Mouse (Mus musculus) hindbrain, embryonic 14.5 days (tissue): ENCODE data around the gene Frrs1. TPM values are rescaled to one million over a fixed set of nuclear protein-coding genes. Genes with fewer than 3 reads are reported as not detected.
"Not testable (repeated sequence)": the region's sequence is repeated elsewhere in the genome, so short reads cannot be mapped to it uniquely, and the experiment has no call there.

Experiments
- ATAC-seq: fragments of 200-750 bp; cut with Nextera tagmentation; 2 replicates; pipeline ENCODE4 v1.8.0; 2017; ENCODE audit warnings: moderate number of reproducible peaks, mild to moderate bottlenecking, moderate TSS enrichment, moderate library complexity; ENCODE audit not compliant: low FRiP score
- DNase-seq: peaks from one replicate; pipeline ENCODE4 v3.0.0-alpha.2; 2015; ENCODE audit warnings: low spot score
- H3K27ac ChIP-seq: fragments of 300-500 bp; sonication (generic); 2 replicates; pipeline ENCODE4 v1.5.1; 2014; ENCODE audit warnings: mild to moderate bottlenecking, moderate library complexity
- H3K27me3 ChIP-seq: fragments of 300-500 bp; sonication (generic); 2 replicates; pipeline ENCODE4 v1.6.1; 2014; ENCODE audit warnings: mild to moderate bottlenecking, low read length, mixed read lengths; ENCODE audit not compliant: control insufficient read depth, insufficient read depth
- H3K36me3 ChIP-seq: fragments of 300-500 bp; sonication (generic); replicated peaks from 2 replicates; pipeline ENCODE4 v1.6.1; 2014; ENCODE audit not compliant: control insufficient read depth, insufficient read depth
- H3K4me1 ChIP-seq: fragments of 300-500 bp; sonication (generic); replicated peaks from 2 replicates; pipeline ENCODE4 v1.6.1; 2014; ENCODE audit warnings: antibody characterized with exemption, low read length, mixed read lengths; ENCODE audit not compliant: control insufficient read depth, insufficient read depth
- H3K4me2 ChIP-seq: fragments of 300-500 bp; sonication (generic); replicated peaks from 2 replicates; pipeline ENCODE4 v1.6.1; 2014; ENCODE audit warnings: mild to moderate bottlenecking, moderate library complexity
- H3K4me3 ChIP-seq: fragments of 300-500 bp; sonication (generic); replicated peaks from 2 replicates; pipeline ENCODE4 v1.5.1; 2014; ENCODE audit warnings: mild to moderate bottlenecking, low read length
- H3K9ac ChIP-seq: fragments of 300-500 bp; sonication (generic); 2 replicates; pipeline ENCODE4 v1.6.1; 2014
- H3K9me3 ChIP-seq: fragments of 300-500 bp; sonication (generic); 2 replicates; pipeline ENCODE4 v1.6.1; 2016; ENCODE audit warnings: low read length; ENCODE audit not compliant: control insufficient read depth
- WGBS: fragments of 180-500 bp; shearing (Covaris S2); extraction: QIAGEN DNeasy Blood & Tissue Kit; methylation state at CpG from one replicate; pipeline ENCODE4 v1.1.7; 2014; 5-methylcytosine and 5-hydroxymethylcytosine counted together
- polyA plus RNA-seq: library from polyadenylated mRNA; unstranded; fragments of >200 nt; fragmentation: Nextera tagmentation; extraction: Ambion mirVana; gene quantifications from 2 replicates; pipeline ENCODE4 v1.2.1, GENCODE M21; 2014

Frrs1 gene
- polyA plus RNA-seq: 4.8 and 6.0 TPM in 2 replicates

GRCm38 (mm10) chr3:116858941-116859685, at the start of gene Frrs1:
Frrs1 (plus strand) TSS chr3:116859464.
- ATAC-seq: no peak
- H3K4me1 ChIP-seq: 0 out of 2 replicates have a peak, but pooled peaks cover 5% of the 10 kb centered on the region
- H3K4me3 ChIP-seq: no peak within 1 kb of the TSS
- 90% methylated on average over 9 of the region's 9 CpGs for WGBS
- H3K9me3 ChIP-seq: no peaks in the 10 kb centered on the region
- H3K27ac ChIP-seq: no peak within 1 kb of the TSS
- no peak for DNase-seq
- H3K27me3 ChIP-seq: no peaks in the 10 kb centered on the region
- no peak within 1 kb of the TSS for H3K9ac ChIP-seq
- no peak within 1 kb of the TSS for H3K4me2 ChIP-seq
- H3K36me3 ChIP-seq: no peaks in the 10 kb centered on the region

- H3K9ac ChIP-seq, H3K4me2 ChIP-seq, H3K36me3 ChIP-seq, DNase-seq, H3K27me3 ChIP-seq, H3K9me3 ChIP-seq, ATAC-seq, H3K27ac ChIP-seq, H3K4me1 ChIP-seq, H3K4me3 ChIP-seq: not testable (repeated sequence)
- 92% methylated on average over 6 of the region's 6 CpGs for WGBS
Measured at GRCm38 (mm10) chr3:116810351-116810750, 48.9 kb upstream of the Frrs1 start.

GRCm38 (mm10) chr3:116812946-116813345, 46.3 kb upstream of the Frrs1 start:
- no peaks in the 10 kb centered on the region for H3K36me3 ChIP-seq
- H3K4me2 ChIP-seq: no peak overlapping the region
- H3K4me3 ChIP-seq: no peak overlapping the region
- peaks cover 3% of the 10 kb centered on the region; the same call in 1 of the 2 replicates for H3K4me1 ChIP-seq
- H3K27me3 ChIP-seq: no peaks in the 10 kb centered on the region
- 95% methylated on average over 2 of the region's 2 CpGs for WGBS
- no peak overlapping the region for H3K9ac ChIP-seq
- DNase-seq (no peak), ATAC-seq (no peak)
- no peaks in the 10 kb centered on the region for H3K9me3 ChIP-seq
- H3K27ac ChIP-seq: no peak overlapping the region

GRCm38 (mm10) chr3:116815305-116815797, 43.9 kb upstream of the Frrs1 start:
- ATAC-seq (no peak), DNase-seq (no peak)
- Histone ChIP-seq H3K27ac (no peak overlapping the region), H3K9me3 (no peaks in the 10 kb centered on the region), H3K4me1 (no peaks in the 10 kb centered on the region), H3K36me3 (no peaks in the 10 kb centered on the region), H3K27me3 (no peaks in the 10 kb centered on the region), H3K9ac (no peak overlapping the region), H3K4me3 (no peak overlapping the region), H3K4me2 (no peak overlapping the region)
- 69% methylated on average over 6 of the region's 6 CpGs for WGBS

- no peaks in the 10 kb centered on the region for H3K9me3 ChIP-seq
- no peak for DNase-seq
- no peak overlapping the region for H3K4me2 ChIP-seq
- no peaks in the 10 kb centered on the region for H3K36me3 ChIP-seq
- no peaks in the 10 kb centered on the region for H3K27me3 ChIP-seq
- no peak overlapping the region for H3K4me3 ChIP-seq
- no peak for ATAC-seq
- H3K9ac ChIP-seq: no peak overlapping the region
- WGBS: 70% methylated on average over 4 of the region's 4 CpGs
- no peak overlapping the region for H3K27ac ChIP-seq
- no peaks in the 10 kb centered on the region for H3K4me1 ChIP-seq
Measured at GRCm38 (mm10) chr3:116815916-116816315, 43.3 kb upstream of the Frrs1 start.

GRCm38 (mm10) chr3:116816674-116817215, 42.5 kb upstream of the Frrs1 start:
- H3K36me3 ChIP-seq: no peaks in the 10 kb centered on the region
- H3K27ac ChIP-seq: no peak overlapping the region
- DNase-seq: no peak
- no peaks in the 10 kb centered on the region for H3K27me3 ChIP-seq
- H3K4me3 ChIP-seq: no peak overlapping the region
- no peaks in the 10 kb centered on the region for H3K9me3 ChIP-seq
- no peak overlapping the region for H3K4me2 ChIP-seq
- H3K9ac ChIP-seq: no peak overlapping the region
- WGBS: 89% methylated on average over 3 of the region's 3 CpGs
- ATAC-seq: no peak
- H3K4me1 ChIP-seq: no peaks in the 10 kb centered on the region

GRCm38 (mm10) chr3:116817231-116817630, 42.0 kb upstream of the Frrs1 start:
- Histone ChIP-seq H3K27ac (no peak overlapping the region), H3K4me3 (no peak overlapping the region), H3K36me3 (no peaks in the 10 kb centered on the region), H3K4me1 (no peaks in the 10 kb centered on the region), H3K27me3 (no peaks in the 10 kb centered on the region), H3K9ac (no peak overlapping the region), H3K4me2 (no peak overlapping the region), H3K9me3 (no peaks in the 10 kb centered on the region)
- WGBS: 97% methylated on average over 6 of the region's 7 CpGs
- DNase-seq (no peak), ATAC-seq (no peak)

GRCm38 (mm10) chr3:116826471-116827215, 32.6 kb upstream of the Frrs1 start:
- Histone ChIP-seq H3K9me3 (no peaks in the 10 kb centered on the region), H3K4me1 (no peaks in the 10 kb centered on the region), H3K9ac (no peak overlapping the region), H3K36me3 (no peaks in the 10 kb centered on the region), H3K27me3 (no peaks in the 10 kb centered on the region), H3K27ac (no peak overlapping the region), H3K4me2 (no peak overlapping the region), H3K4me3 (no peak overlapping the region)
- ATAC-seq (no peak), DNase-seq (no peak)
- 84% methylated on average over 4 of the region's 4 CpGs for WGBS

GRCm38 (mm10) chr3:116829274-116829920, 29.9 kb upstream of the Frrs1 start:
- Histone ChIP-seq H3K4me2 (no peak overlapping the region), H3K27ac (no peak overlapping the region), H3K4me1 (no peaks in the 10 kb centered on the region), H3K4me3 (no peak overlapping the region), H3K9me3 (no peaks in the 10 kb centered on the region), H3K9ac (no peak overlapping the region), H3K27me3 (no peaks in the 10 kb centered on the region), H3K36me3 (no peaks in the 10 kb centered on the region)
- no peak for DNase-seq
- whole genome bisulfite sequencing: 91% methylated on average over 10 of the region's 10 CpGs
- ATAC-seq: no peak
